Mouse (Mus musculus) midbrain, postnatal 0 days (tissue): ENCODE results near the gene Fbxo3. TPM values are rescaled to one million over a fixed set of nuclear protein-coding genes. Genes with fewer than 3 reads are reported as not detected.
A peak's percentile ranks its signal among the peaks of the same experiment; 100 is the strongest.

Source experiments
- ATAC-seq: fragments of 200-750 bp; cut with Nextera tagmentation; 2 replicates; pipeline ENCODE4 v1.8.0; 2017; ENCODE audit warnings: moderate number of reproducible peaks, mild to moderate bottlenecking, moderate TSS enrichment, moderate library complexity; ENCODE audit not compliant: low FRiP score
- DNase-seq: peaks from one replicate; pipeline ENCODE4 v3.0.0-alpha.2; 2015; ENCODE audit warnings: low spot score
- H3K27ac ChIP-seq: fragments of 300-500 bp; sonication (generic); 2 replicates; pipeline ENCODE4 v1.5.1; 2014; ENCODE audit warnings: low read depth, mild to moderate bottlenecking, low read length, mixed read lengths
- H3K27me3 ChIP-seq: fragments of 300-500 bp; sonication (generic); 2 replicates; pipeline ENCODE4 v1.6.1; 2014; ENCODE audit warnings: low read length, control low read depth, mixed read lengths; ENCODE audit not compliant: insufficient read depth
- H3K36me3 ChIP-seq: fragments of 300-500 bp; sonication (generic); 2 replicates; pipeline ENCODE4 v1.6.1; 2014; ENCODE audit warnings: low read length, control low read depth, mixed read lengths; ENCODE audit not compliant: insufficient read depth
- H3K4me1 ChIP-seq: fragments of 300-500 bp; sonication (generic); 2 replicates; pipeline ENCODE4 v1.6.1; 2014; ENCODE audit warnings: mild to moderate bottlenecking, control low read depth, antibody characterized with exemption, low read length, mixed read lengths; ENCODE audit not compliant: insufficient read depth
- H3K4me2 ChIP-seq: fragments of 300-500 bp; sonication (generic); 2 replicates; pipeline ENCODE4 v1.6.1; 2014; ENCODE audit warnings: low read depth, mild to moderate bottlenecking, low read length, mixed read lengths; ENCODE audit not compliant: poor library complexity, severe bottlenecking
- H3K4me3 ChIP-seq: fragments of 300-500 bp; sonication (generic); 2 replicates; pipeline ENCODE4 v1.5.1; 2014; ENCODE audit warnings: low read depth, mild to moderate bottlenecking, low read length, moderate library complexity
- H3K9ac ChIP-seq: fragments of 300-500 bp; sonication (generic); replicated peaks from 2 replicates; pipeline ENCODE4 v1.6.1; 2014; ENCODE audit warnings: mild to moderate bottlenecking, low read length, moderate library complexity, mixed read lengths; ENCODE audit not compliant: poor library complexity, severe bottlenecking
- H3K9me3 ChIP-seq: fragments of 300-500 bp; sonication (generic); 2 replicates; pipeline ENCODE4 v1.6.1; 2016; ENCODE audit warnings: low read length, control low read depth
- CTCF ChIP-seq: IDR thresholded peaks from 2 replicates; pipeline ENCODE4 v1.5.1; 2016; ENCODE audit warnings: antibody characterized with exemption, mild to moderate bottlenecking
- WGBS: fragments of 180-500 bp; shearing (Covaris S2); extraction: QIAGEN DNeasy Blood & Tissue Kit; methylation state at CpG from one replicate; pipeline ENCODE4 v1.1.7; 2014; 5-methylcytosine and 5-hydroxymethylcytosine counted together
- polyA plus RNA-seq: library from polyadenylated mRNA; unstranded; fragments of >200 nt; fragmentation: Nextera tagmentation; extraction: Ambion mirVana; gene quantifications from 2 replicates; pipeline ENCODE4 v1.2.1, GENCODE M21; 2015
- total RNA-seq: library from RNA; depleted of rRNA; stranded (reverse); fragments of >200 nt; gene quantifications from 2 replicates; pipeline ENCODE4 v1.2.3, GENCODE M21; 2014

Fbxo3 gene
- total and polyA plus RNA-seq, 2 experiments from 2014 or later, result 69.3 to 73.2 TPM

DNA sequence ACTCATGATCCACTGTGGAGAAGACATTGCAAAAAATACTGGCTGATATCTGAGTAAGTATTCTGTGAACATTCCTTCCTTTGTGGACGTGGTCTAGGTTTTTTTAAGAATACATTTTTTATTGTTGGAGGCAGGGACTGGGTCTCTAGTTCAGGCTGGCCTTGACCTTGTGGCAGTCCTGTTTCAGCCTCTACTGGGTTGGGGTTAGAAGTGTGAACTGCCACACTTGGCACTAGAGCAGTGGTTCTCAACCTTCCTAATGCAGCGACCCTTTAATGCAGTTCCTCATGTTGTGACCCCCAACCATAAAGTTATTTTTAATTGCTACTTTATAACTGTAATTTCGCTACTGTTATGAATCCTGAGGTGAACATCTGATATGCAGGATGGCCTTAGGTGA is 2.9 kb downstream of the Fbxo3 start:
- H3K4me1 ChIP-seq, result peaks cover 7% of the 10 kb centered on the region
- H3K27me3 ChIP-seq, result no peaks in the 10 kb centered on the region
- H3K4me3 ChIP-seq, result no peak overlapping the region
- H3K4me2 ChIP-seq, result no peak overlapping the region
- 92% methylated on average over 3 of the region's 3 CpGs for WGBS
- ATAC-seq (no peak), DNase-seq (no peak)
- no peak for TF ChIP-seq CTCF
- no peak overlapping the region for H3K27ac ChIP-seq
- peaks cover 13% of the 10 kb centered on the region for H3K36me3 ChIP-seq
- H3K9me3 ChIP-seq, result no peaks in the 10 kb centered on the region
- no peak overlapping the region for H3K9ac ChIP-seq

DNA sequence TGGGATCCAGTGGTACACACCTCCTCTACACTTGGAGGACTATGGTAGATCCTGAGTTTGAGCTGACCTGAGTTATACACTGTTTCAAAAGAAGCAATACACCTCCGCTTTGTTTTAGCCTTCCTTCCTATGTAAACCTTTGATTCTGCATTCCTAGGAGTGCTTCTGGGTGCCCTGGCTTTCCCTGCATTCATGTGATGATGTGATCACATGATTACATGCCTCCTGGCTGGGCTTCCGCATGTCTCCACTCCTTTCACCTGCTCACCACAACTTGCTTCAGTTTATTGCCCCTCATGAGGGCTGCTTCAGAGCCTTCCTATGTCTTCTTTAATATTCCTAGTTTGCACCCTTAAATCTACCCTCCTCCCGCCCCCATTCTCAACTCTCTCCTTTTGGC is 4.5 kb downstream of the Fbxo3 start:
- no peak overlapping the region for H3K4me2 ChIP-seq
- ATAC-seq (no peak), DNase-seq (no peak)
- WGBS, result 89% methylated on average over 3 of the region's 3 CpGs
- H3K9me3 ChIP-seq, result no peaks in the 10 kb centered on the region
- peaks cover 7% of the 10 kb centered on the region for H3K4me1 ChIP-seq
- H3K27ac ChIP-seq, result no peak overlapping the region
- H3K4me3 ChIP-seq, result no peak overlapping the region
- H3K27me3 ChIP-seq, result no peaks in the 10 kb centered on the region
- no peak overlapping the region for H3K9ac ChIP-seq
- no peak for TF ChIP-seq CTCF
- H3K36me3 ChIP-seq, result peaks cover 21% of the 10 kb centered on the region

DNA sequence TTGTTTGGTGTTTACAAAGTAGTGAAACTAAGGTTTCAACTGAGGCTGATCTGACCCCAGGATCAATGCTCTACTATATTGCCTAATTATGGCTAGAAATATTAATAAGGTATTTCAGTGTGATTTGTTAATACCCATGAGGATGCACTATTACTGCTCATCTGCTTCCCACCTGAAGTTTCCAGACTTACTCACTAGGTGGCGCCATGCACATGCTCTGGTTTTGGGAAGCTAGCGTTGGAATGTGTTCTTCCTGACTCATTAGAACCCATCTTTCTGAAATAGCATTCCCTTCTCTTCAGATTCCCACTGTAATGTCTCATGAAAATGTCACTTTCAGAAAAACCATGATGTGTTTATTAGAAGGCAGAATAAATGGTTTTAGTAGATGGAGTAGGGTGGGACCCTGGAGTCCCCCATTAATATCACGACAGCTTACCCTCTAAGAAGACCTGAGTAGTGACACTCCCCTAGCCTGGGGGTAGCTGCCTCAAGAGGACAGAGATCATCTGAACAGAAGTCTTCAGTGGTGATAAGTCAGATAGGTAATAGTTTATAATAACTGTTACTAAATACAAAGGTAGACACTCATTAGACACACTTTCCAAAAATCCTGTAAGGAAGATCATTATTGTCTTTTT is 7.4 kb downstream of the Fbxo3 start:
- WGBS, result 33% methylated on average over 3 of the region's 3 CpGs
- no peak overlapping the region for H3K9ac ChIP-seq
- no peaks in the 10 kb centered on the region for H3K9me3 ChIP-seq
- no peak overlapping the region for H3K4me3 ChIP-seq
- TF ChIP-seq CTCF, result peak; percentile 93
- H3K4me2 ChIP-seq, result no peak overlapping the region
- ATAC-seq (no peak), DNase-seq (peak; percentile 76)
- no peaks in the 10 kb centered on the region for H3K27me3 ChIP-seq
- H3K27ac ChIP-seq, result no peak overlapping the region
- peaks cover 27% of the 10 kb centered on the region for H3K36me3 ChIP-seq
- H3K4me1 ChIP-seq, result no peaks in the 10 kb centered on the region

DNA sequence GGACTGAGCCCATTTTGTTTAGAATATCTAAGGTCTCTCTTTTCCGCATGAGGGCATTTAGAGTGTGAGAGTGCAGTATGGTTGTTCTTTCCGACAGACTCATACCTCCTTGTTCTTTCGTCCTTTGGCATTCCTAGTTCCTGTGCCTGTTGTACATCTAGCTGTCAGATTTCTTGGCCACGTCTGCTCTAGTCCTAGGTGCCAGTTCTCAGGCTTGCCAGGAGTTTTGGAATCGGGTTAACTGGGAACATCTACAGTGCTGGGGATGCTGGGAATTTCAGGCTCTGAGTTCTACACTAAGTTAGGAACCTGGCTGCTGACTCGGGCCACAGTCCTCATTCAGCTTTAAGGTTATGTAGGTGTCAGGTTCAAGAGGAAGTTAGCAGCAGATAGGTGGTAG is 8.1 kb downstream of the Fbxo3 start:
- no peaks in the 10 kb centered on the region for H3K4me1 ChIP-seq
- no peak overlapping the region for H3K27ac ChIP-seq
- no peak overlapping the region for H3K4me2 ChIP-seq
- H3K36me3 ChIP-seq, result peaks cover 31% of the 10 kb centered on the region
- no peak for ATAC-seq
- no peak for TF ChIP-seq CTCF
- no peaks in the 10 kb centered on the region for H3K9me3 ChIP-seq
- no peak overlapping the region for H3K9ac ChIP-seq
- 86% methylated on average over 6 of the region's 6 CpGs for WGBS
- H3K4me3 ChIP-seq, result no peak overlapping the region
- no peak for DNase-seq
- H3K27me3 ChIP-seq, result no peaks in the 10 kb centered on the region

DNA sequence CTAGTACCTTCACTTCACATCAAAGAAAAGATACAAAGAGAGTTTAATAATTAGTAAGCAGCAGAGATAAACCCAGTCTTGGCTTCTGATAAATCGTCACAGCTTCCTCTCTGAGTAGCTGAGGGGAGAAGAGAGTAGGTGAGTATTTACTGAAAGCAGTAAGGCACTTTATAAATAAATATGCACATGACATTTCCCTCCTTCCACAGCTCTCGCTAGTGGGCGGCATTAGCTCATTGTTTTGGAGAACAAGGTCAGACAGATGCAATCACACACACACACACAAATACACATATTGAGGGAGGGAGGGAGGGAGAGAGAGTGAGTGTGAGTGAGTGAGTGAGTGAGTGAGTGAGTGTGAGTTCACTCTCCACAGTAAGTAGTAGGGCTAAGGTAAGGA is 8.8 kb downstream of the Fbxo3 start:
- no peak for DNase-seq
- no peak for TF ChIP-seq CTCF

DNA sequence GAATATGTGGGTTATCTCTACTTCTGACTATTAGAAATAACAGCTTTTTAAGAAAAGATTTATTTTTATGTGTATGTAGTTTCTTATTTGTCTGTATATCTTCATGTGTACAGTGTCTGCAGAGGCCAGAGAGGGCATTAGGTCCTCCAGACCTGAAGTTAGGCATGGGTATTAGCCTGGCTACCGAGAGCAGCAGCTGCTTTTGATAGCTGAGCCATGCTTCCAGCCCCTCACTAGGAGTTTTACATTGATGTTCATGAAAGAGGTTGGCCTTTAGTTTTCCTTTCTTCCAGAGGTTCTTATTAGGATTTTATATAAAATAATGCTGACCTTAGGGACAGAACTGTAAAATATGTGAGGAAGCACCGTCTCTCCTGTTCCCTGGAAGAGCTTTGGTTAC is 10.7 kb downstream of the Fbxo3 start:
- Histone ChIP-seq H3K27ac (no peak overlapping the region), H3K27me3 (no peaks in the 10 kb centered on the region), H3K9me3 (no peaks in the 10 kb centered on the region), H3K4me3 (no peak overlapping the region), H3K36me3 (peaks cover 32% of the 10 kb centered on the region), H3K4me1 (no peaks in the 10 kb centered on the region), H3K9ac (no peak overlapping the region), H3K4me2 (no peak overlapping the region)
- WGBS, result 44% methylated on average over 2 of the region's 2 CpGs
- no peak for DNase-seq
- ATAC-seq, result no peak
- no peak for TF ChIP-seq CTCF

More for the DNA sequence above, 8.8 kb downstream of the Fbxo3 start:
- no peak overlapping the region for H3K27ac ChIP-seq
- no peaks in the 10 kb centered on the region for H3K4me1 ChIP-seq
- H3K36me3 ChIP-seq, result peaks cover 34% of the 10 kb centered on the region
- H3K4me3 ChIP-seq, result no peak overlapping the region
- no peak for ATAC-seq
- no peaks in the 10 kb centered on the region for H3K9me3 ChIP-seq
- 77% methylated on average over 3 of the region's 3 CpGs for WGBS
- no peak overlapping the region for H3K4me2 ChIP-seq
- no peak overlapping the region for H3K9ac ChIP-seq
- H3K27me3 ChIP-seq, result no peaks in the 10 kb centered on the region
